Mouse (Mus musculus) MEL (cell line): Measurements from ENCODE around the gene Amer2. TPM values are rescaled to one million over a fixed set of nuclear protein-coding genes. Genes with fewer than 3 reads are reported as not detected.

ENCODE experiments used
- DNase-seq: peaks from one replicate; pipeline ENCODE4 v3.0.0; 2011; ENCODE audit warnings: low read depth, low spot score
- H3K27ac ChIP-seq: 2 replicates; pipeline ENCODE4 v1.5.1; 2012; ENCODE audit warnings: low read depth, mild to moderate bottlenecking, control low read depth, low read length, moderate library complexity; ENCODE audit not compliant: control insufficient read depth
- H3K27me3 ChIP-seq, 2 experiments: fragments of 150-350 bp in 1 of 2; sonication (generic) in 1 of 2; 2 replicates each; pipeline ENCODE4 v1.6.1; 2012; ENCODE audit warnings: low read length in 2 of 2, mild to moderate bottlenecking in 2 of 2, improper control_type of control experiment in 1 of 2, moderate library complexity in 1 of 2; ENCODE audit not compliant: insufficient read depth in 2 of 2, control insufficient read depth in 1 of 2
- H3K36me3 ChIP-seq, 2 experiments: 2 replicates each; pipeline ENCODE4 v1.6.1; 2012 to 2014; ENCODE audit warnings: low read length in 2 of 2, improper control_type of control experiment in 1 of 2, inconsistent platforms in 1 of 2, mild to moderate bottlenecking in 1 of 2; ENCODE audit not compliant: insufficient read depth in 2 of 2, control insufficient read depth in 1 of 2
- H3K4me1 ChIP-seq, 2 experiments: fragments of 150-350 bp in 1 of 2; sonication (generic) in 1 of 2; 2 replicates each; pipeline ENCODE4 v1.6.1; 2012; ENCODE audit warnings: low read length in 2 of 2, improper control_type of control experiment in 1 of 2, mild to moderate bottlenecking in 1 of 2; ENCODE audit not compliant: insufficient read depth in 2 of 2, control insufficient read depth in 1 of 2
- H3K4me3 ChIP-seq, 2 experiments: fragments of 150-350 bp in 1 of 2; sonication (generic) in 1 of 2; 2 replicates each; pipeline ENCODE4 v1.5.1; 2012; ENCODE audit warnings: low read depth in 2 of 2, low read length in 2 of 2, mild to moderate bottlenecking in 2 of 2, moderate library complexity in 2 of 2, control low read depth in 1 of 2, improper control_type of control experiment in 1 of 2; ENCODE audit not compliant: control insufficient read depth in 1 of 2, insufficient read depth in 1 of 2
- H3K79me2 ChIP-seq: 2 replicates; pipeline ENCODE4 v1.6.1; 2012; ENCODE audit warnings: mild to moderate bottlenecking, low read length, moderate library complexity; ENCODE audit not compliant: control insufficient read depth, poor library complexity, insufficient read depth
- H3K9ac ChIP-seq: 2 replicates; pipeline ENCODE4 v1.6.1; 2012; ENCODE audit warnings: low read depth, mild to moderate bottlenecking, control low read depth, low read length, moderate library complexity; ENCODE audit not compliant: control insufficient read depth, poor library complexity, severe bottlenecking
- H3K9me3 ChIP-seq: fragments of 150-350 bp; sonication (generic); replicated peaks from 2 replicates; pipeline ENCODE4 v1.6.1; 2012; ENCODE audit warnings: mild to moderate bottlenecking, low read length, improper control_type of control experiment, moderate library complexity; ENCODE audit not compliant: insufficient read depth
- CHD1 ChIP-seq: IDR thresholded peaks from 2 replicates; pipeline ENCODE4 v1.6.1; 2012; ENCODE audit warnings: low read depth, mild to moderate bottlenecking, inconsistent platforms, low read length, improper control_type of control experiment
- E2F4 ChIP-seq: IDR thresholded peaks from 2 replicates; pipeline ENCODE4 v1.6.1; 2011; ENCODE audit warnings: low read depth, low read length, improper control_type of control experiment, borderline replicate concordance
- ELF1 ChIP-seq: IDR thresholded peaks from 2 replicates; pipeline ENCODE4 v1.6.1; 2014; ENCODE audit warnings: low read depth, mild to moderate bottlenecking, inconsistent platforms, low read length, improper control_type of control experiment, moderate library complexity
- ETS1 ChIP-seq: IDR thresholded peaks from 2 replicates; pipeline ENCODE4 v1.6.1; 2012; ENCODE audit warnings: low read depth, mild to moderate bottlenecking, inconsistent platforms, low read length, improper control_type of control experiment, moderate library complexity
- KAT2A ChIP-seq: conservative IDR thresholded peaks from 2 replicates; pipeline ENCODE4 v1.6.1; 2012; ENCODE audit warnings: low read depth, low read length, improper control_type of control experiment, inconsistent platforms
- MAZ ChIP-seq: IDR thresholded peaks from 2 replicates; pipeline ENCODE4 v1.6.1; 2012; ENCODE audit warnings: low read depth, mild to moderate bottlenecking, inconsistent platforms, low read length, improper control_type of control experiment
- MEF2A ChIP-seq: IDR thresholded peaks from 2 replicates; pipeline ENCODE4 v1.6.1; 2014; ENCODE audit warnings: low read depth, mild to moderate bottlenecking, inconsistent platforms, low read length, improper control_type of control experiment; ENCODE audit not compliant: poor library complexity, insufficient replicate concordance, severe bottlenecking; ENCODE audit errors: extremely low read depth
- MYB ChIP-seq: IDR thresholded peaks from 2 replicates; pipeline ENCODE4 v1.6.1; 2011; ENCODE audit warnings: mild to moderate bottlenecking, low read depth, low read length, improper control_type of control experiment
- NRF1 ChIP-seq: IDR thresholded peaks from 2 replicates; pipeline ENCODE4 v1.6.1; 2014; ENCODE audit warnings: low read depth, mild to moderate bottlenecking, inconsistent platforms, low read length, improper control_type of control experiment, moderate library complexity; ENCODE audit not compliant: poor library complexity, insufficient read depth, severe bottlenecking
- POLR2AphosphoS5 ChIP-seq: IDR thresholded peaks from 2 replicates; pipeline ENCODE4 v1.6.1; 2012; ENCODE audit warnings: low read depth, borderline replicate concordance, mild to moderate bottlenecking, inconsistent platforms, low read length, moderate library complexity, mixed read lengths
- RAD21 ChIP-seq: IDR thresholded peaks from 2 replicates; pipeline ENCODE4 v1.6.1; 2011; ENCODE audit warnings: mild to moderate bottlenecking, low read depth, low read length, improper control_type of control experiment
- SIN3A ChIP-seq: IDR thresholded peaks from 2 replicates; pipeline ENCODE4 v1.6.1; 2012; ENCODE audit warnings: low read length, improper control_type of control experiment, inconsistent platforms
- UBTF ChIP-seq: IDR thresholded peaks from 2 replicates; pipeline ENCODE4 v1.6.1; 2012; ENCODE audit warnings: low read depth, mild to moderate bottlenecking, inconsistent platforms, low read length, improper control_type of control experiment, moderate library complexity, borderline replicate concordance; ENCODE audit not compliant: insufficient read depth
- USF2 ChIP-seq, 2 experiments: IDR thresholded peaks; 2 replicates each; pipeline ENCODE4 v1.6.1; 2011 to 2012; ENCODE audit warnings: improper control_type of control experiment in 2 of 2, low read length in 2 of 2, borderline replicate concordance in 1 of 2, inconsistent platforms in 1 of 2, low read depth in 1 of 2, mild to moderate bottlenecking in 1 of 2; ENCODE audit not compliant: insufficient read depth in 1 of 2
- ZKSCAN1 ChIP-seq: IDR thresholded peaks from 2 replicates; pipeline ENCODE4 v1.6.1; 2012; ENCODE audit warnings: low read depth, mild to moderate bottlenecking, inconsistent platforms, low read length, improper control_type of control experiment, moderate library complexity
- ZMIZ1 ChIP-seq: IDR thresholded peaks from 2 replicates; pipeline ENCODE4 v1.6.1; 2012; ENCODE audit warnings: low read depth, mild to moderate bottlenecking, inconsistent platforms, low read length, improper control_type of control experiment, moderate library complexity
- polyA plus RNA-seq, 2 experiments: library from polyadenylated mRNA; stranded (reverse) in 1 of 2; unstranded in 1 of 2; fragments of >175 nt in 1 of 2; fragments of >200 nt in 1 of 2; gene quantifications; 2 replicates each; pipeline versions ENCODE4 v1.2.1 to v1.2.4; 2012; ENCODE audit warnings: low replicate concordance in 2 of 2, low read depth in 1 of 2; ENCODE audit not compliant: insufficient read length in 2 of 2, insufficient read depth in 1 of 2, missing spikeins in 1 of 2
- total RNA-seq: library from RNA; depleted of rRNA; stranded (reverse); fragments of 300-350 nt; gene quantifications from 2 replicates; pipeline ENCODE4 v1.2.3, GENCODE M21; 2012

The Amer2 gene
- total and polyA plus RNA-seq, 3 experiments, result 0.01 TPM; not detected in 2

DNA sequence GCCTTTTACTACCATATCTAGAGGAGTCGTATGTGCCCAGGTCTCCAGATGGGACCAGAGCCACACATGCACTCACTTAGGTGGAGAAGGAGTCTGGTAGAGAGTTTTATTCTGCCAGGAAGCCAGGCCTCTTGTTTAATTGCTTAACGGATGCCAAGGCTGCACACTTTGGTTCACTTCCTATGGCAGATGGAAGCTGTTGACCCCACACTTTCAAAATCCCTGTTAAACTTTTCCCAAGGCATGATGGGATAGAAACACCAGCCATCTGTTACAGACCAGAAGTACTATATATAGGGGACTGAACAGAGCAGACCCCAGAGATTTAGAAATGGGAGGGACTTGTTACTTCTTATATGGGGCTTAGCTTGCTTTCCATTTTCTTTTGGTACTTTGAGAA, 32.8 kb downstream of the Amer2 start:
- TF ChIP-seq ZMIZ1 (no peak), NRF1 (no peak), ZKSCAN1 (no peak), SIN3A (no peak), MAZ (no peak), UBTF (no peak), USF2 (IDR thresholded peaks at IDR 0.05; ENCODE audit: borderline replicate concordance in 1 of 2, insufficient read depth in 1 of 2, low read depth in 1 of 2, low read length in 2 of 2) (no peak), ELF1 (no peak), MYB (no peak), MEF2A (no peak), KAT2A (no peak), E2F4 (no peak)
- no peaks in the 10 kb centered on the region for H3K79me2 ChIP-seq
- H3K9me3 ChIP-seq, result no peaks in the 10 kb centered on the region

DNA sequence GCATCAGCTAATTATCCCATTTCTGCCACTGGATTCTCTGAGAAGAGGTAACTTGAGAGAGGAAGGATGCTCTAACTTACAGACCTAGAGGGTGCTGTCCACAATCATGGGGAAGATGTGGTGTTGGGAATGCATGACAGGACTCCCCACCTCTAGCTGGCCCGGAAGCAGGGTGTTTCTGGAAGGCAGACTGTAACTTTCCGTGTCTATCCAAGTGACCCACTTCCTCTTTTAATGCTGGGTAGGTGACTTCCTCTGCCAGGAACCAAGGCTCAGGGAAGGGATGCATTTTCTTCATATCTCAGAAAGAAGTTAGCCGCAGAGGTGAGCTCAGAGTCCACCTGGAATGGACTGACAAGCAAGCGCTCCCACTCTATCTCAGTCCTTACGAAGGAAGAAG, 33.5 kb downstream of the Amer2 start:
- no peak for DNase-seq
- no peaks in the 10 kb centered on the region for H3K27me3 ChIP-seq
- H3K9me3 ChIP-seq, result no peaks in the 10 kb centered on the region
- no peaks in the 10 kb centered on the region for H3K4me1 ChIP-seq
- no peaks in the 10 kb centered on the region for H3K36me3 ChIP-seq
- TF ChIP-seq RAD21, result no peak
- TF ChIP-seq CHD1, result no peak
- no peak for TF ChIP-seq POLR2AphosphoS5
- TF ChIP-seq ETS1, result no peak
- TF ChIP-seq, all 39 proteins: peak for 0
- no peak overlapping the region for H3K9ac ChIP-seq
- no peak overlapping the region for H3K27ac ChIP-seq
- H3K79me2 ChIP-seq, result no peaks in the 10 kb centered on the region
- no peak overlapping the region for H3K4me3 ChIP-seq

More for the DNA sequence above, 32.8 kb downstream of the Amer2 start:
- H3K36me3 ChIP-seq, result no peaks in the 10 kb centered on the region
- DNase-seq, result no peak
- H3K4me3 ChIP-seq, result no peak overlapping the region
- no peaks in the 10 kb centered on the region for H3K4me1 ChIP-seq
- H3K27me3 ChIP-seq, result no peaks in the 10 kb centered on the region
- H3K9ac ChIP-seq, result no peak overlapping the region
- H3K27ac ChIP-seq, result no peak overlapping the region
